Mouse (Mus musculus) stomach, embryonic 16.5 days (tissue): ENCODE data around the gene Ralgapa1. TPM values are rescaled to one million over a fixed set of nuclear protein-coding genes. Genes with fewer than 3 reads are reported as not detected.

Experiments
- microRNA-seq: library from miRNA; unstranded; fragments of <30 nt; microRNA quantifications from one replicate; pipeline ENCODE4, GENCODE M21; 2016
- polyA plus RNA-seq: library from polyadenylated mRNA; unstranded; fragments of >200 nt; fragmentation: Nextera tagmentation; extraction: Ambion mirVana; gene quantifications from 2 replicates; pipeline ENCODE4 v1.2.1, GENCODE M21; 2015

Gene Ralgapa1
- polyA plus RNA-seq, 1 experiment from 2014 or later: 12.1 TPM

Small RNA genes within 50 kb of the gene (microRNA-seq; reads per million reads assigned to microRNA genes)
- 1.2 reads per million for gene Gm23394

Other genes starting within 250 kb of the Ralgapa1 start
- 0.21 TPM in 1 of 2 replicates, not detected in the other for gene Insm2, start 221.7 kb downstream of the Ralgapa1 start, polyA plus RNA-seq
- 33.4 and 35.1 TPM in 2 replicates for gene Brms1l, start 15.2 kb upstream of the Ralgapa1 start, polyA plus RNA-seq